Mouse (Mus musculus) embryonic facial prominence, embryonic 15.5 days (tissue): ENCODE measurements around the gene Zfp59. TPM values are rescaled to one million over a fixed set of nuclear protein-coding genes. Genes with fewer than 3 reads are reported as not detected.
"Not testable (repeated sequence)": the region's sequence is repeated elsewhere in the genome, so short reads cannot be mapped to it uniquely, and the experiment has no call there.

ENCODE experiments used
- ATAC-seq: fragments of 200-750 bp; cut with Nextera tagmentation; 2 replicates; pipeline ENCODE4 v1.8.0; 2017; ENCODE audit warnings: low read depth, moderate TSS enrichment; ENCODE audit not compliant: insufficient number of reproducible peaks, low FRiP score, low TSS enrichment
- H3K27ac ChIP-seq: fragments of 300-500 bp; sonication (generic); replicated peaks from 2 replicates; pipeline ENCODE4 v1.5.1; 2015; ENCODE audit warnings: mild to moderate bottlenecking, inconsistent platforms
- H3K27me3 ChIP-seq: fragments of 300-500 bp; sonication (generic); 2 replicates; pipeline ENCODE4 v1.6.1; 2015; ENCODE audit warnings: inconsistent platforms
- H3K36me3 ChIP-seq: fragments of 300-500 bp; sonication (generic); 2 replicates; pipeline ENCODE4 v1.6.1; 2015; ENCODE audit warnings: mild to moderate bottlenecking, inconsistent platforms
- H3K4me1 ChIP-seq: fragments of 300-500 bp; sonication (generic); 2 replicates; pipeline ENCODE4 v1.6.1; 2015; ENCODE audit warnings: inconsistent platforms
- H3K4me2 ChIP-seq: fragments of 300-500 bp; sonication (generic); replicated peaks from 2 replicates; pipeline ENCODE4 v1.6.1; 2015; ENCODE audit warnings: mild to moderate bottlenecking, inconsistent platforms
- H3K4me3 ChIP-seq: fragments of 300-500 bp; sonication (generic); replicated peaks from 2 replicates; pipeline ENCODE4 v1.5.1; 2015; ENCODE audit warnings: mild to moderate bottlenecking, inconsistent platforms
- H3K9ac ChIP-seq: fragments of 300-500 bp; sonication (generic); 2 replicates; pipeline ENCODE4 v1.6.1; 2015; ENCODE audit warnings: inconsistent platforms
- H3K9me3 ChIP-seq: fragments of 300-500 bp; sonication (generic); replicated peaks from 2 replicates; pipeline ENCODE4 v1.6.1; 2016; ENCODE audit warnings: inconsistent platforms
- WGBS: fragments of 180-500 bp; shearing (Covaris S2); methylation state at CpG from one replicate; pipeline ENCODE4 v1.1.7; 2015; 5-methylcytosine and 5-hydroxymethylcytosine counted together
- polyA plus RNA-seq: library from polyadenylated mRNA; unstranded; fragments of >200 nt; fragmentation: Nextera tagmentation; extraction: Ambion mirVana; gene quantifications from 2 replicates; pipeline ENCODE4 v1.2.1, GENCODE M21; 2015

Zfp59 gene
- 7.2 and 8.1 TPM in 2 replicates for polyA plus RNA-seq

GRCm38 (mm10) chr7:27838323-27839249 lies at the start of gene Zfp59:
TSS of gene Zfp59 (plus strand) at chr7:27838607.
- Histone ChIP-seq H3K4me1 (peaks cover 7% of the 10 kb centered on the region; the same call in 1 of the 2 replicates), H3K4me3 (peak within 1 kb of the TSS; percentile 57), H3K4me2 (peak within 1 kb of the TSS; percentile 56), H3K27ac (peak within 1 kb of the TSS; percentile 85), H3K36me3 (no peaks in the 10 kb centered on the region), H3K27me3 (no peaks in the 10 kb centered on the region), H3K9me3 (no peaks in the 10 kb centered on the region), H3K9ac (peak within 1 kb of the TSS; percentile 57)
- WGBS, result 3% methylated on average over 34 of the region's 34 CpGs
- ATAC-seq, result peak; percentile 95

DNA sequence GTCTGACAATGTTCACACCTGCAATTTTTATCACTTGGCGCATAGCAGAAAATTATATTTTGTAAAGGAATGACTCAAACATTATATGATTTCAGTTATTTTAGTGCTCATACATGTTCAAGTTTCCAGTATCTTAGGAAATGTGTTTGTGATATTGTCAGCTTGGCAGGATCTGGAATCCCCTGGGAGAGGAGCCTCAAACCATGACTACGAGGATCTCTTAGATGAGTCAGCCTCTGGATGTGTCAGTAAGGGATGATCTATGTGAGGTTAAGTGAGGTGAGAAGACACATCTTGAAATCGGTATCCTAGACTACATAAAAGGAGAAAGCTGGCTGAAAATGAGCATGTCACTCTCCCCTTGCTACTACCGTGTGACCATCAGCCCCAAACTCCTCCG lies 49.1 kb upstream of the Zfp59 start:
- no peaks in the 10 kb centered on the region for H3K27me3 ChIP-seq

GRCm38 (mm10) chr7:27793865-27794264 lies 44.5 kb upstream of the Zfp59 start:
- WGBS, result 48% methylated on average over 3 of the region's 3 CpGs
- H3K9ac ChIP-seq, H3K27me3 ChIP-seq, H3K36me3 ChIP-seq, H3K4me1 ChIP-seq, H3K4me3 ChIP-seq, ATAC-seq, H3K4me2 ChIP-seq, H3K9me3 ChIP-seq, H3K27ac ChIP-seq: not testable (repeated sequence)

More for the DNA sequence above, 49.1 kb upstream of the Zfp59 start:
- WGBS, result 77% methylated on average over 5 of the region's 5 CpGs
- ATAC-seq, result no peak
- Histone ChIP-seq H3K4me2 (no peak overlapping the region), H3K36me3 (no peaks in the 10 kb centered on the region), H3K4me1 (no peaks in the 10 kb centered on the region), H3K9ac (no peak overlapping the region), H3K27ac (no peak overlapping the region), H3K9me3 (0 out of 2 replicates have a peak, but pooled peaks cover 9% of the 10 kb centered on the region), H3K4me3 (no peak overlapping the region)

DNA sequence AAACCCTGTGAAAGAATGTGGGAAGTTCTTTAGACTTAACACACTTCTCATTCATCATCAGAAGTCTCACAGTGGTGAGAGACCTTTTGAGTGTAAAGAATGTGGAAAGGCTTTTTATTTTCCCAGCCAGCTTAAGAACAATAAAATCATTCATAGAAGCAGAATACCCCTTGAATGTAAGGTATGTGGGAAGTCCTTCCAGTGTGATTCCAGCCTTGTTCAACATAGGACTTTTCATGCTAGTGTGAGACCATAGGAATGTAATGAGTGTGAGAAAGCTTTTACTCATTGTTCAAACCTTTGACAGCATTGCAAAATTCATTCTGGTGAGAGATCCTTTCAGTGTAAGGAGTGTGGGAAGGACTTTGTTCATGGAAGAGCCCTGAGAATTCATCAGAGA lies 43.8 kb upstream of the Zfp59 start:
- Histone ChIP-seq H3K9ac (no peak overlapping the region), H3K27me3 (no peaks in the 10 kb centered on the region), H3K4me1 (0 out of 2 replicates have a peak, but pooled peaks cover 5% of the 10 kb centered on the region), H3K4me3 (no peak overlapping the region), H3K36me3 (no peaks in the 10 kb centered on the region), H3K4me2 (no peak overlapping the region), H3K9me3 (0 out of 2 replicates have a peak, but pooled peaks cover 6% of the 10 kb centered on the region), H3K27ac (no peak overlapping the region)
- no peak for ATAC-seq

- H3K36me3 ChIP-seq, result no peaks in the 10 kb centered on the region
- no peak overlapping the region for H3K4me2 ChIP-seq
- H3K4me1 ChIP-seq, result 0 out of 2 replicates have a peak, but pooled peaks cover 5% of the 10 kb centered on the region
- H3K9me3 ChIP-seq, result 0 out of 2 replicates have a peak, but pooled peaks cover 6% of the 10 kb centered on the region
- no peak overlapping the region for H3K4me3 ChIP-seq
- no peak overlapping the region for H3K9ac ChIP-seq
- no peak overlapping the region for H3K27ac ChIP-seq
- no peak for ATAC-seq
- H3K27me3 ChIP-seq, result no peaks in the 10 kb centered on the region
- WGBS, result 26% methylated on average over 8 of the region's 8 CpGs
Observed at GRCm38 (mm10) chr7:27797906-27798811, 40.2 kb upstream of the Zfp59 start.

DNA sequence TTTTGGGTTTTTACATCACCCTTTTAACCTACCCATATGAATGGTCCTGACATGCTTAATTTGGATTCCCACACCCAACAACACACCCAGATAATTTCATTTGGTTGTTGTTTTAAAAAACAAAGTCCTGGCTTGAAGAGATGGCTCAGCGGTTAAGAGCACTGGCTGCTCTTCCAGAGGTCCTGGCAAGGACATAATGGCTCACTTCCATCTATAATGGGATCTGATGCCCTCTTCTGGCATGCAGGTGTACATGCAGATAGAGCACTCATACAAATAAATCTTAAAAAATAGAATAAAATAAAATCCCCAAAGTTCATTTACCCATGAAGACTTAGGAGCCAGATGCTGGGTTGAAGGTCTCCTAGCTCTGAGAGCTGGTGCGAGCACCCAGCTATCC lies 37.3 kb upstream of the Zfp59 start:
- no peak overlapping the region for H3K4me3 ChIP-seq
- 0 out of 2 replicates have a peak, but pooled peaks cover 6% of the 10 kb centered on the region for H3K9me3 ChIP-seq
- H3K36me3 ChIP-seq, result no peaks in the 10 kb centered on the region
- H3K27me3 ChIP-seq, result no peaks in the 10 kb centered on the region
- peaks cover 5% of the 10 kb centered on the region; the same call in 1 of the 2 replicates for H3K4me1 ChIP-seq
- H3K27ac ChIP-seq, result no peak overlapping the region
- H3K9ac ChIP-seq, result no peak overlapping the region
- WGBS, result 47% methylated on average over 2 of the region's 2 CpGs
- H3K4me2 ChIP-seq, result no peak overlapping the region
- no peak for ATAC-seq

- no peak overlapping the region for H3K27ac ChIP-seq
- WGBS, result 48% methylated on average over 5 of the region's 5 CpGs
- no peaks in the 10 kb centered on the region for H3K27me3 ChIP-seq
- peaks cover 3% of the 10 kb centered on the region; the same call in 1 of the 2 replicates for H3K36me3 ChIP-seq
- H3K9ac ChIP-seq, result no peak overlapping the region
- H3K4me1 ChIP-seq, result peaks cover 5% of the 10 kb centered on the region; the same call in 1 of the 2 replicates
- ATAC-seq, result no peak
- H3K4me2 ChIP-seq, result no peak overlapping the region
- H3K4me3 ChIP-seq, result no peak overlapping the region
- no peaks in the 10 kb centered on the region for H3K9me3 ChIP-seq
Observed at GRCm38 (mm10) chr7:27802986-27803385, 35.4 kb upstream of the Zfp59 start.

DNA sequence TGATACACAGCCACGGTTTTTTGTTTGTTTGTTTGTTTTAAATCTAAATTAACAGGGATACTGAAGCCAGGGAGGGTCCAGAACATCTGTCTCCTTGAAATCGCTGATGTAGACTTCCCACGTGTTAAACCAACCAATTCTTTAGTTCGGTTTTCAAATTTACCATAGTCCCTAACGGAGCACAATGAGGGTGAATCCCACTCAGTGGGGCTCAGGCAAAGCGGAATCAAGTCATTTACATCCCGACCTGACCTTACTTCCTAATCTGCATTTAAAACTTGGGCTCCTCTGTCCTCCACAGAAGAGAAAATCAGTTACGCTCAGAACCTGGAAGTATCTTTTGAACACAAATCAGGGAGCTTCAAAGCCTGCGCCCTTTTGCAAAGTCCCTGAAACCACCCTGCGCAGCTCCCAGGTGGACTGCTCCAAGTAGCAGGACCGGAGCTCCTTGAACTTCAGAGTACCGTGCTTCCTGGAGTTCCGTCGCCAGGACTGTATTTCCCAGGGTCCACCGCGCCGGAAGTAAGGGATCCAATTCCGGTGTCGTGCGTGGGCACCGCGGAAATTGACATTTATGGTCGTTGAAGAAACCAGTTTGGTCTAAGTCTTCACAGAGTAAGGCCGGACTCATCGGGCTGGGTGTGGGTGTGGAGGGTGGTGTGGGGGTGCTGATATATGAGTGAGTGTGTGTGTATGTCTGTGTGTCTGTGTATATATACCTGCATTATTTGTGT lies 33.9 kb upstream of the Zfp59 start:
- Histone ChIP-seq H3K9me3 (no peaks in the 10 kb centered on the region), H3K27me3 (no peaks in the 10 kb centered on the region), H3K36me3 (peaks cover 16% of the 10 kb centered on the region), H3K4me1 (no peaks in the 10 kb centered on the region; the same call in 1 of the 2 replicates), H3K4me2 (peak overlapping the region; percentile 77), H3K9ac (peak overlapping the region; percentile 33), H3K4me3 (peak overlapping the region; percentile 56), H3K27ac (peak overlapping the region; percentile 73)
- under 1% methylated on average over 25 of the region's 25 CpGs for WGBS
- peak; percentile 94 for ATAC-seq

DNA sequence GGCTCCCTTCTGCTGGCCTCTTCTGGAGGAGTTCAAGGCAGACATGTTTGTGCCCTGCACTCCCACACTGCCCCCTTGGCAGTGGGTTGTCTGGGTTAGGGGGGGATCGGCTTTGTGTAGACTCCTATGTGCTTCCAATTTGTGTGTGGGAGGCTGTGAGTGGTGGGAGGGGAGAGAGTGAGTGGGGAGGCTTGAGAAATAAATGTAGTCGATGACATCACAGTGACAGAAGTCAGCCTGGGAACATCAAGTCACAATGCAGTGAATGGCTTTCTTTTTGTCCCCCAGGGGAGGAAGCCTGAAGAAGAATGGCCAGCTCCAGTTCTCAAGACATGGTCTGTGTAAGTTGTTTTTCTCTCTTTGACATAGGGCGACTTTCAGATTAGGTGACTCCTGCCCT lies 31.5 kb upstream of the Zfp59 start, which contains the start of gene Zfp626:
Gene Zfp626 (plus strand): TSS at position 301 of the 400 bp plus-strand sequence.
- H3K9me3 ChIP-seq, H3K4me1 ChIP-seq, H3K27ac ChIP-seq, H3K27me3 ChIP-seq, H3K9ac ChIP-seq, ATAC-seq, H3K4me3 ChIP-seq, H3K4me2 ChIP-seq: not testable (repeated sequence)
- peaks cover 38% of the 10 kb centered on the region for H3K36me3 ChIP-seq
- WGBS, result 89% methylated on average over 3 of the region's 3 CpGs

DNA sequence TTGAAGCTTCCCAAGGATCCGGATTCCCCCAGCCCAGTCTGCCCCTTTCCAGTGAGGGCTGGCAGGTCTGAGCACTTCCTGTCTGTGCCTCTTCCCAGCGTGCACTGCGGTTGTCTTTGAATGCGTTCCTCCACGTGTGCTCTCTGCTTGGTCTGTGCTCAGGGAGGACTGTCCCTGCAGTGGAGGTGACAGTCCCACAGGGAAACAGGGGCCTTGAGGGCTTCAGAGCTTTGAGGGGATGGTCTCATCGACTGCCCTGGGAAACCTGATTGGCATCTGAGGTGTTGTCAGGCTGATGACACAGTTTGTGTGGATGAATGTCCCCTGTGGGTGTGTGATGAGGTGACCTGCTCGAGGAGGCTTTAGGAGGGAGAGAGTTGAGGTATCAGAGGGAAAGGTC lies 31.1 kb upstream of the Zfp59 start:
- not testable (repeated sequence) for H3K4me3 ChIP-seq, H3K27ac ChIP-seq, ATAC-seq, H3K4me2 ChIP-seq, H3K9me3 ChIP-seq, H3K9ac ChIP-seq, H3K27me3 ChIP-seq, H3K4me1 ChIP-seq
- 85% methylated on average over 7 of the region's 7 CpGs for WGBS
- H3K36me3 ChIP-seq, result peaks cover 42% of the 10 kb centered on the region
